Mouse (Mus musculus): ENCODE measurements around the gene Gm20489. TPM values are rescaled to one million over a fixed set of nuclear protein-coding genes. Genes with fewer than 3 reads are reported as not detected.

The Gm20489 gene
- polyA plus RNA-seq, 1 experiment from 2014 or later: not detected

- no peak overlapping the region for H3K4me3 ChIP-seq
- H3K36me3 ChIP-seq: peaks cover 20% of the 10 kb centered on the region
- WGBS (ENCODE audit: insufficient replicate concordance): 75% methylated on average over 13 of the region's 13 CpGs
- peak overlapping the region; percentile 78; the same call in 1 of the 2 replicates for H3K4me2 ChIP-seq
- no peaks in the 10 kb centered on the region; the same call in 1 of the 2 replicates for H3K9me3 ChIP-seq (replicated peaks)
- ATAC-seq: no peak
- peaks cover 13% of the 10 kb centered on the region; the same call in 1 of the 2 replicates for H3K27me3 ChIP-seq (replicated peaks)
- H3K9ac ChIP-seq: no peak overlapping the region
- no peak overlapping the region for H3K27ac ChIP-seq
- H3K4me1 ChIP-seq: peaks cover 30% of the 10 kb centered on the region
Observed at GRCm38 (mm10) chrX:101256603-101257002, 12.2 kb downstream of the Gm20489 start.

DNA sequence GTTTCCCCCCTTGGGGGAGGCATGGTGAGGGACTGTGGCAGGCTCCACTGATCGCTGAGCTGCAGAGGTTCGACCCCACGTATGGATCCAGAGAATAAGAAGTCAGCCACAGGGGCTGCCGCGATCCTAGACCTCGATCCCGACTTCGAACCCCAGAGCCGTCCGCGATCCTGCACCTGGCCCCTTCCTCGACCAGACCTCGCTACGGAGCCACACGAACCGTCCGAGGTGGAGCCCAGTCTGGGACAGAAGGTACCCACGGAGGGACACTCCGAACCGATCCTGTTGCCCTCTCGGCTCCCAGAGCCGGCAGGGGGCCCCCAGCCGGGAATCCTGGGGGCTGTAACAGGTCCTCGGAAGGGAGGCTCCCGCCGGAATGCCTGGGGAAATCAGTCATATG is 14.1 kb downstream of the Gm20489 start:
- no peaks in the 10 kb centered on the region; the same call in 1 of the 2 replicates for H3K9me3 ChIP-seq (replicated peaks)
- WGBS (ENCODE audit: insufficient replicate concordance): 5% methylated on average over 26 of the region's 26 CpGs
- ATAC-seq: peak; percentile 24

DNA sequence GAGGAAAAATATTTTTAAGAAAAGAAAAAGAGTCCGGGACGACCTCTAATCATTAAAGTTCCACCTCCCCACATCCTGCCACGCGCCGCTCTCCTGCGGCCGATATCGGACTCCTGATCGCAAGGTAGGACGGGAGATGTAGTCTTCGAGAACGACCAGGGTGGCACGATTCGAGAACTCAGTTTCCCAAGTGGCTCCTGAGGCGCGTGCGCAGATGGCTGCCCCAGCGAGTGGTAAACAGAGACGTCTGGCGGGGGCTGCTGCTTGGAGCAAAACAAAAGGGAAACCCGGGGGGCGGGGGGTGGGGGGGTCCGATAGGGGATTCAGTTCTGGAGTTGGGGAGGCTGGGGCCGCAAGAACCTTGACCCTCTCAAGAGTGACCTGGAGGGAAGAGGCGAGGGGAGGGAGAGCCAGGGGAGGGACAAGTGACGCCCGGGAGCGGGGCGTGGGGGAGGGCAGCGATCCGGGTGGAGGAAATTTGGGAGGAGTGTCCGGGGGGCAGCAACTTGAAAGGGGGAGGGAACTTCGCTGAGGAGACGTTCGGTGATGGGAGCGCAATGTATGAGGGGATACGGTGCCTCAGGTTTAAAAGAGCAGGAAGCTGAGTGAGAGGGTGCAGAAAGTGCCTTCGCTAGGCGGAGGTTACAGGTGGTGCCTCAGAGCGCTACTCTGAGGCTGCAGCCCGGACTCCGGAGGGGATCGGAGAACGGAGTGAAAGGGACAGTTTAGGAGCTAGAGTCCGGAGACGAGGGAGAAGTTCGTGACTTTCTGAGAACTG is 14.7 kb downstream of the Gm20489 start, which contains the start of gene Foxo4:
TSS of gene Foxo4 (plus strand) at position 577 of the 778 bp plus-strand sequence.
- Histone ChIP-seq H3K9ac (peak within 1 kb of the TSS; percentile 81), H3K4me2 (peak within 1 kb of the TSS; percentile 78), H3K4me3 (peak within 1 kb of the TSS; percentile 68), H3K36me3 (peaks cover 15% of the 10 kb centered on the region), H3K9me3 (replicated peaks) (no peaks in the 10 kb centered on the region; the same call in 1 of the 2 replicates), H3K27me3 (replicated peaks) (peaks cover 13% of the 10 kb centered on the region; the same call in 1 of the 2 replicates), H3K27ac (peak within 1 kb of the TSS; percentile 84), H3K4me1 (peaks cover 18% of the 10 kb centered on the region; the same call in 1 of the 2 replicates)
- 8% methylated on average over 47 of the region's 47 CpGs for WGBS (ENCODE audit: insufficient replicate concordance)
- peak; percentile 93 for ATAC-seq

More for the DNA sequence above, 14.1 kb downstream of the Gm20489 start:
- Histone ChIP-seq H3K27me3 (replicated peaks) (peaks cover 13% of the 10 kb centered on the region; the same call in 1 of the 2 replicates), H3K9ac (peak overlapping the region; percentile 81), H3K4me3 (peak overlapping the region; percentile 68), H3K4me1 (peaks cover 18% of the 10 kb centered on the region; the same call in 1 of the 2 replicates), H3K27ac (peak overlapping the region; percentile 84), H3K36me3 (peaks cover 20% of the 10 kb centered on the region), H3K4me2 (peak overlapping the region; percentile 78)

- Histone ChIP-seq H3K36me3 (no peaks in the 10 kb centered on the region), H3K4me1 (no peaks in the 10 kb centered on the region), H3K4me2 (no peak overlapping the region), H3K9me3 (replicated peaks) (no peaks in the 10 kb centered on the region), H3K27me3 (replicated peaks) (peaks cover 19% of the 10 kb centered on the region; the same call in 1 of the 2 replicates), H3K4me3 (no peak overlapping the region), H3K27ac (no peak overlapping the region), H3K9ac (no peak overlapping the region)
- WGBS (ENCODE audit: insufficient replicate concordance): 5% methylated on average over 1 of the region's 1 CpGs
- no peak for ATAC-seq
Observed at GRCm38 (mm10) chrX:101245011-101245410, 23.8 kb downstream of the Gm20489 start.

DNA sequence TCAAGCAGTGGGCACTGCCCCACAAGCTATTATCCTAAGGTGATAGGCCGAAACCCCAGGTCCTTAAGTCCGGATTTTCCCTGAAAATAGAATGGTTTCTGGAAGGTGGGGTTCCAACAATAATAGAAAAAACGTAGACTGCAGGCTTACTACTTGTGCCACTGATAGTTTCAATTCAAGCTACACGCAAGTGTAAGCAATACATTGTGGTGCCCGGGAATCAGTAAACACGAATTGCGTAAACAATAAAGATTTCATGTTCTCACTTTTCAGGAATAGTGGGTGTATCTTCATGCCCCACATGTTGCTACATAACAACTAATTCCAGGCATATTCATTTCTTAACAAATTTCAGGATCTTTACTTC is 46.0 kb downstream of the Gm20489 start:
- 27% methylated on average over 7 of the region's 7 CpGs for WGBS (ENCODE audit: insufficient replicate concordance)
- Histone ChIP-seq H3K27me3 (replicated peaks) (peaks cover 20% of the 10 kb centered on the region), H3K9ac (no peak overlapping the region; the same call in 1 of the 2 replicates), H3K27ac (no peak overlapping the region), H3K4me2 (peak overlapping the region; percentile 70), H3K4me3 (peak overlapping the region; percentile 69), H3K36me3 (no peaks in the 10 kb centered on the region), H3K9me3 (replicated peaks) (no peaks in the 10 kb centered on the region), H3K4me1 (no peaks in the 10 kb centered on the region; the same call in 1 of the 2 replicates)
- ATAC-seq: no peak

GRCm38 (mm10) chrX:101221834-101222795 is 46.7 kb downstream of the Gm20489 start, which contains the start of gene Snx12:
TSS of gene Snx12 (minus strand) at chrX:101222563.
- Histone ChIP-seq H3K4me1 (no peaks in the 10 kb centered on the region; the same call in 1 of the 2 replicates), H3K4me2 (peak within 1 kb of the TSS; percentile 70), H3K4me3 (peak within 1 kb of the TSS; percentile 69), H3K27ac (peak within 1 kb of the TSS; percentile 45), H3K9ac (peak within 1 kb of the TSS; percentile 69), H3K9me3 (replicated peaks) (no peaks in the 10 kb centered on the region), H3K27me3 (replicated peaks) (peaks cover 18% of the 10 kb centered on the region), H3K36me3 (no peaks in the 10 kb centered on the region)
- WGBS (ENCODE audit: insufficient replicate concordance): 7% methylated on average over 55 of the region's 55 CpGs
- peak; percentile 94 for ATAC-seq

Other genes starting within 250 kb of the Gm20489 start
- gene Tex11, start 209.4 kb downstream of the Gm20489 start, polyA plus RNA-seq (2016; fragmentation: Nextera tagmentation; extraction: Ambion mirVana): 0.11 and 0.12 TPM in 2 replicates
- 1.7 TPM in 2 replicates for gene Slc7a3, start 183.0 kb downstream of the Gm20489 start, polyA plus RNA-seq (2016; fragmentation: Nextera tagmentation; extraction: Ambion mirVana)
- gene Snx12, start 46.5 kb downstream of the Gm20489 start, polyA plus RNA-seq (2016; fragmentation: Nextera tagmentation; extraction: Ambion mirVana): 22.0 and 23.0 TPM in 2 replicates
- 1.2 and 1.4 TPM in 2 replicates for gene Foxo4, start 14.5 kb downstream of the Gm20489 start, polyA plus RNA-seq (2016; fragmentation: Nextera tagmentation; extraction: Ambion mirVana)
- gene Gm614, start 5.0 kb downstream of the Gm20489 start, polyA plus RNA-seq (2016; fragmentation: Nextera tagmentation; extraction: Ambion mirVana): not detected in 2 replicates
- gene Il2rg, start 768 bp downstream of the Gm20489 start, polyA plus RNA-seq (2016; fragmentation: Nextera tagmentation; extraction: Ambion mirVana): 11.9 and 12.2 TPM in 2 replicates
- gene Med12, start 5.0 kb upstream of the Gm20489 start, polyA plus RNA-seq (2016; fragmentation: Nextera tagmentation; extraction: Ambion mirVana): 24.8 and 28.5 TPM in 2 replicates
- 0.08 and 0.20 TPM in 2 replicates for gene Nlgn3, start 30.1 kb upstream of the Gm20489 start, polyA plus RNA-seq (2016; fragmentation: Nextera tagmentation; extraction: Ambion mirVana)
- 39.3 and 40.7 TPM in 2 replicates for gene Gjb1, start 107.4 kb upstream of the Gm20489 start, polyA plus RNA-seq (2016; fragmentation: Nextera tagmentation; extraction: Ambion mirVana)
- 9.4 and 10.9 TPM in 2 replicates for gene Zmym3, start 151.8 kb upstream of the Gm20489 start, polyA plus RNA-seq (2016; fragmentation: Nextera tagmentation; extraction: Ambion mirVana)
- 193 and 200 TPM in 2 replicates for gene Nono, start 160.3 kb upstream of the Gm20489 start, polyA plus RNA-seq (2016; fragmentation: Nextera tagmentation; extraction: Ambion mirVana)
- gene Itgb1bp2, start 180.1 kb upstream of the Gm20489 start, polyA plus RNA-seq (2016; fragmentation: Nextera tagmentation; extraction: Ambion mirVana): 1.2 and 1.3 TPM in 2 replicates

Data from liver, embryonic 12.5 days (tissue).